Mouse (Mus musculus) liver, embryonic 14.5 days (tissue): ENCODE data around the gene Prrc2b. TPM values are rescaled to one million over a fixed set of nuclear protein-coding genes. Genes with fewer than 3 reads are reported as not detected.

Experiments used
- ATAC-seq: fragments of 200-750 bp; cut with Nextera tagmentation; 2 replicates; pipeline ENCODE4 v1.8.0; 2017; ENCODE audit warnings: moderate number of reproducible peaks, mild to moderate bottlenecking, moderate library complexity; ENCODE audit not compliant: insufficient read depth
- DNase-seq, 3 experiments: peaks; one replicate each; pipeline ENCODE4 v3.0.0-alpha.2; 2012 to 2013; ENCODE audit warnings: low read depth in 3 of 3, low spot score in 3 of 3
- H3K27ac ChIP-seq: fragments of 300-500 bp; sonication (generic); 2 replicates; pipeline ENCODE4 v1.5.1; 2014; ENCODE audit warnings: moderate library complexity, mild to moderate bottlenecking, control low read depth, inconsistent platforms
- H3K27me3 ChIP-seq: fragments of 300-500 bp; sonication (generic); 2 replicates; pipeline ENCODE4 v1.6.1; 2014; ENCODE audit warnings: mild to moderate bottlenecking, low read length, moderate library complexity; ENCODE audit not compliant: control insufficient read depth, insufficient read depth
- H3K36me3 ChIP-seq: fragments of 300-500 bp; sonication (generic); replicated peaks from 2 replicates; pipeline ENCODE4 v1.6.1; 2014; ENCODE audit warnings: low read depth; ENCODE audit not compliant: control insufficient read depth, insufficient read depth
- H3K4me1 ChIP-seq, 2 experiments: fragments of 200-500 bp in 1 of 2; fragments of 300-500 bp in 1 of 2; sonication (generic) in 1 of 2; replicated peaks; 2 replicates each; pipeline ENCODE4 v1.6.1; 2012 to 2014; ENCODE audit warnings: antibody characterized with exemption in 1 of 2, inconsistent platforms in 1 of 2, low read length in 1 of 2; ENCODE audit not compliant: control insufficient read depth in 2 of 2, insufficient read depth in 2 of 2
- H3K4me2 ChIP-seq: fragments of 300-500 bp; sonication (generic); 2 replicates; pipeline ENCODE4 v1.6.1; 2014; ENCODE audit warnings: low read depth, mild to moderate bottlenecking, control low read depth, moderate library complexity
- H3K4me3 ChIP-seq, 2 experiments: fragments of 200-500 bp in 1 of 2; fragments of 300-500 bp in 1 of 2; sonication (generic) in 1 of 2; 2 replicates each; pipeline ENCODE4 v1.5.1; 2012 to 2014; ENCODE audit warnings: low read depth in 2 of 2, low read length in 2 of 2, mild to moderate bottlenecking in 2 of 2, control low read depth in 1 of 2, inconsistent platforms in 1 of 2, moderate library complexity in 1 of 2; ENCODE audit not compliant: insufficient read depth in 1 of 2
- H3K9ac ChIP-seq: fragments of 300-500 bp; sonication (generic); replicated peaks from 2 replicates; pipeline ENCODE4 v1.6.1; 2014; ENCODE audit warnings: mild to moderate bottlenecking, control low read depth, moderate library complexity
- H3K9me3 ChIP-seq: fragments of 300-500 bp; sonication (generic); 2 replicates; pipeline ENCODE4 v1.6.1; 2016; ENCODE audit warnings: low read length, mixed read lengths; ENCODE audit not compliant: control insufficient read depth
- CTCF ChIP-seq: IDR thresholded peaks from 2 replicates; pipeline ENCODE4 v1.5.1; 2016; ENCODE audit warnings: antibody characterized with exemption, low read depth, control low read depth
- EP300 ChIP-seq: IDR thresholded peaks from 2 replicates; pipeline ENCODE4 v1.6.1; 2016; ENCODE audit warnings: antibody characterized with exemption, low read depth
- WGBS: fragments of 180-500 bp; shearing (Covaris S2); extraction: QIAGEN DNeasy Blood & Tissue Kit; methylation state at CpG from one replicate; pipeline ENCODE4 v1.1.7; 2014; ENCODE audit not compliant: insufficient replicate concordance; 5-methylcytosine and 5-hydroxymethylcytosine counted together
- polyA plus RNA-seq, 2 experiments: library from polyadenylated mRNA; depleted of rRNA in 1 of 2; stranded (reverse) in 1 of 2; unstranded in 1 of 2; fragments of >200 nt; fragmentation: Nextera tagmentation in 1 of 2; extraction: Ambion mirVana in 1 of 2; gene quantifications; 2 replicates each; pipeline versions ENCODE4 v1.2.1 to v1.2.3; 2012 to 2014

Prrc2b gene
- polyA plus RNA-seq, 2 experiments = 6.2 to 7.6 TPM

DNA sequence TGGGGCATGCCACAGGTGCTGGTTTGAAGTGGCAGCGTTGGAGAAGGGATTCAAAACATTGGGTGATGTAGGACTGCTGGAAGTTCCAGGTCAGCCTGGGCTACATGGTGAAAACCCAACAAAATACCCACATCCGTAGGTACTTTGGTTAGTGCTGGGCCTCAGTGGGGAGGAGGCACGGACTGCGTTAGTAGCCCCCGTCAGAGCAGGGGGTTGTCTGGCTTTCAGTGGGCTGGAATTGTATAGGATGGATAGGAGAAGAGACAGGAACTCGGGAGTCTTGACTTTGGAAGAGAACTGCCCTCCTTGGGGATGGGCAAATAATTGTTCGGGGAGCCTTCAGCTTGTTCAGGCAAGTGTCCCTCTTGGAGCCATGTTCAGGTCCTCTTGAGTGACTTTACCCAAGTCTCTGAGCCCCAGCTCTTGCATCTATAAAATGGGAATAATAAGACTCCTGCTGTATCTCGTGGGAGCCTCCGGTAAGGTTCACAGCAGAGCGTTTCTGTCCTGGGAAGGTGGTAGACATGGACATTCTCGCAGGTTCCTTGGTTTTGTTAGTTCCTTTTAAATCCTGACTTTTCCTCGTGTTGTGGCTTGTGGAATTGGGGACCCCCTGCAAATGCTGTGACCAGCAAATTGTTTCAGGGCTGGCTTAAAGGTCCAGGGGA, 1.6 kb downstream of the Prrc2b start:
- H3K36me3 ChIP-seq = no peaks in the 10 kb centered on the region
- 18% methylated on average over 12 of the region's 12 CpGs for WGBS
- ATAC-seq (peak; percentile 8), DNase-seq (no peak)
- H3K9me3 ChIP-seq = no peaks in the 10 kb centered on the region
- H3K27ac ChIP-seq = peak overlapping the region; percentile 87
- H3K4me1 ChIP-seq = peaks cover 20 to 51% of the 10 kb centered on the region in 2 experiments
- peak overlapping the region; percentile 90 for H3K9ac ChIP-seq
- TF ChIP-seq EP300 (no peak), CTCF (no peak)
- peak overlapping the region; percentile 86 for H3K4me2 ChIP-seq
- peak overlapping the region; percentile 78 to 92 for H3K4me3 ChIP-seq
- no peaks in the 10 kb centered on the region for H3K27me3 ChIP-seq

DNA sequence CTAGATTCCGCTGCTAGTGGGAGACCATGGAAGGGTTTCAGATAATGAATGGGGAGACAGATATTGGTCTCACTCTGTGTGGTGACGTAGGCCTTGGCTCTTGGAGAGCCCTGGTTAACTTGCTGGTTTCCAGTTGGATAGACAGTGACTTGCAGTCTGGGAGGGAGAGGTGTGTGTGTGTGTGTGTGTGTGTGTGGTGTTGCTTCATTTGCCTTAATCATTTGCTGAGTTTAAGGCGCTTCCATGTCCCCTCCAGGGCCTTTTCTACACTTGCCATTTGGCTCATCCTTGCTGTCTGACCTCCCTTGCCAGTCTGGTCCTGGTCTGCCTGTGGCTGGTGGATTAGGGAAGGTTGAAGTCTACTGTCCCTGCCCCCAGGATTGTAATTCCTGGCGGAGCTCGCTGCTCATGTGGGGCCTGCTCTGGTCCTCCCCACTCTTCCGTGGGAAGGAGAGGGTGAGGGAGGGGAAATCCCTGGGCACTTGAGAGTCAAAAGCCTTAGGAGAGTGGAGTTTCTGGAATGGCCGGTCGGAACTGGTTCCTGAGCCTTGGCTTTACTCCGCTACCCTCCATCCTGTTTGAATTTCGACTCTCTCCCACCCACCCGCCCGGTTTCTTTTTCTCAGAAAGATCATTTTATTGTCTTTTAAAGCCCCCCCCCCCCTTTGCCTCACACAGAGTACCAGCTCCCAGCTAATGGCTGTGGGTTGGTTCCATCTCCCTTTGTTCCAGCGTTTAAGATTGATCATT, 2.3 kb downstream of the Prrc2b start:
- Histone ChIP-seq H3K4me3 (peak overlapping the region; percentile 78 to 92), H3K4me1 (peaks cover 20 to 51% of the 10 kb centered on the region in 2 experiments), H3K36me3 (no peaks in the 10 kb centered on the region), H3K9me3 (no peaks in the 10 kb centered on the region), H3K4me2 (peak overlapping the region; percentile 86), H3K27me3 (no peaks in the 10 kb centered on the region), H3K9ac (peak overlapping the region; percentile 90), H3K27ac (peak overlapping the region; percentile 87)
- WGBS = 24% methylated on average over 13 of the region's 13 CpGs
- DNase-seq (no peak), ATAC-seq (peak; percentile 40)
- TF ChIP-seq CTCF = no peak
- TF ChIP-seq EP300 = no peak

GRCm38 (mm10) chr2:32153791-32154119, 2.9 kb downstream of the Prrc2b start:
- peaks cover 20 to 51% of the 10 kb centered on the region in 2 experiments for H3K4me1 ChIP-seq
- H3K27ac ChIP-seq = peak overlapping the region; percentile 50
- H3K27me3 ChIP-seq = no peaks in the 10 kb centered on the region
- H3K9me3 ChIP-seq = no peaks in the 10 kb centered on the region
- H3K4me3 ChIP-seq = peak overlapping the region in 1 of 2 experiments; percentile 78; a peak in 2 of 4 replicates
- TF ChIP-seq EP300 (no peak), CTCF (no peak)
- WGBS = 39% methylated on average over 4 of the region's 4 CpGs
- ATAC-seq (no peak), DNase-seq (no peak)
- peak overlapping the region; percentile 40 for H3K9ac ChIP-seq
- peak overlapping the region; percentile 86 for H3K4me2 ChIP-seq
- no peaks in the 10 kb centered on the region for H3K36me3 ChIP-seq

GRCm38 (mm10) chr2:32154334-32154997, 3.6 kb downstream of the Prrc2b start:
- WGBS = 15% methylated on average over 9 of the region's 9 CpGs
- no peak for ATAC-seq
- H3K4me1 ChIP-seq = peaks cover 20 to 51% of the 10 kb centered on the region in 2 experiments

More at GRCm38 (mm10) chr2:32154334-32154997, 3.6 kb downstream of the Prrc2b start:
- no peak overlapping the region for H3K4me3 ChIP-seq
- no peak for DNase-seq
- 0 out of 2 replicates have a peak overlapping the region, but pooled peaks have one; percentile 18 for H3K9ac ChIP-seq
- peak overlapping the region; percentile 17; the same call in 1 of the 2 replicates for H3K27ac ChIP-seq
- no peaks in the 10 kb centered on the region for H3K36me3 ChIP-seq
- H3K9me3 ChIP-seq = no peaks in the 10 kb centered on the region
- TF ChIP-seq EP300 (no peak), CTCF (no peak)
- peak overlapping the region; percentile 86 for H3K4me2 ChIP-seq
- H3K27me3 ChIP-seq = no peaks in the 10 kb centered on the region
